9 mouse cellular contexts compared by ENCODE assay signal in the genomic region with DNA sequence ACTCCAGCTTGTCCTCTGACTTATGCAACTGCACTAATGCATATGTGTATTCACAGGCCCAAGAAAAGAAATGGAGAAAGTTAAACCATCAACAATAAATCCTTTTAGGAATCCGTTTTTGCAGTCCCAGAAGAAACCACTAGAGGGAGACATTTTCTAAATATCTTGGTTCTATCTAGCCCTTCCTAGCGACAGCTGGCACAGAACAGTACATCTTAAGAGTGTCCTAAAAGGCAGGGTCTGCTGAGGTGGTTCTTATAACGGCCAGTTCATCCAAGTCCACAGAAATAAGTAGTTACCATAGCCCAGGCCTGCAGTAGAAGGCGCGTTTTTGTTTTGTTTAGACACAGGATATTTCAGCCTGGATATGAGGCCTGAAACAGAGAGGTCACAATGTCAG. TPM values are rescaled to one million over a fixed set of nuclear protein-coding genes. Genes with fewer than 3 reads are reported as not detected.
A peak's percentile ranks its signal among the peaks of the same experiment; 100 is the strongest.
DNase-seq lines count a peak whose midpoint lies in the region; ATAC-seq and TF ChIP-seq lines count a peak whose summit lies in the region.
"Had no signal": no experiment of that assay in that cellular context is flagged by ENCODE, and none has a peak within 500 bp of the region (broad histone marks: within the 10 kb centered on the region; RNA-seq: fewer than 3 reads in every experiment).

No protein-coding gene starts in this region.

- ATAC-seq in hindbrain, embryonic 13.5 days (ENCODE audit: low FRiP score): no peak
- no peak for ATAC-seq in midbrain, embryonic 14.5 days (ENCODE audit: low FRiP score, low TSS enrichment)

- H3K9me3 ChIP-seq in hindbrain, embryonic 10.5 days: no peaks in the 10 kb centered on the region
- H3K9me3 ChIP-seq in hindbrain, embryonic 13.5 days: no peaks in the 10 kb centered on the region
- H3K9me3 ChIP-seq in midbrain, embryonic 14.5 days (ENCODE audit: control insufficient read depth, low read length): no peaks in the 10 kb centered on the region
- H3K9me3 ChIP-seq: neural tube, embryonic 12.5 days had no signal

- 24% methylated on average over 5 of the region's 5 CpGs for WGBS in hindbrain, embryonic 10.5 days
- 18% methylated on average over 5 of the region's 5 CpGs for WGBS in hindbrain, embryonic 13.5 days
- 12% methylated on average over 5 of the region's 5 CpGs for whole genome bisulfite sequencing in cerebellum, adult 2 months
- WGBS in midbrain, embryonic 14.5 days: 22% methylated on average over 5 of the region's 5 CpGs

- H3K4me2 ChIP-seq in hindbrain, embryonic 13.5 days: no peak overlapping the region
- no peak overlapping the region for H3K4me2 ChIP-seq in midbrain, embryonic 14.5 days (ENCODE audit: low read length)
- H3K4me2 ChIP-seq: neural tube, embryonic 12.5 days had no signal

- DNase-seq in hindbrain, embryonic 10.5 days (ENCODE audit: low spot score): peak; percentile 5
- DNase-seq in thymus, postnatal 0 days (ENCODE audit: low spot score): peak; percentile 58
- no peak for DNase-seq in thymus, postnatal 25 days
- peak; percentile 12 to 35 for DNase-seq in cerebellum, adult 2 months
- DNase-seq in induced T-regulatory cell, adult 2 months (ENCODE audit: low read depth): peak; percentile 74
- DNase-seq in midbrain, embryonic 14.5 days: peak; percentile 87
- DNase-seq in yolk sac, embryonic 10.5 days (ENCODE audit: low spot score): no peak

- no peak for TF ChIP-seq POLR2A in cerebellum, adult 2 months (IDR thresholded peaks at IDR 0.05; ENCODE audit: borderline replicate concordance, insufficient read depth, low read length)

- H3K4me1 ChIP-seq in hindbrain, embryonic 10.5 days (replicated peaks): no peaks in the 10 kb centered on the region
- no peaks in the 10 kb centered on the region for H3K4me1 ChIP-seq in hindbrain, embryonic 13.5 days (replicated peaks)
- H3K4me1 ChIP-seq in cerebellum, adult 2 months (ENCODE audit: control insufficient read depth, insufficient read depth, low read length): no peaks in the 10 kb centered on the region
- no peaks in the 10 kb centered on the region for H3K4me1 ChIP-seq in midbrain, embryonic 14.5 days (ENCODE audit: control insufficient read depth, insufficient read depth, low read length)
- H3K4me1 ChIP-seq: neural tube, embryonic 12.5 days had no signal

- no peaks in the 10 kb centered on the region for H3K27me3 ChIP-seq in hindbrain, embryonic 10.5 days (ENCODE audit: insufficient read depth, poor library complexity, severe bottlenecking)
- no peaks in the 10 kb centered on the region for H3K27me3 ChIP-seq in hindbrain, embryonic 13.5 days
- H3K27me3 ChIP-seq in cerebellum, adult 2 months (ENCODE audit: control insufficient read depth, insufficient read depth, low read length): no peaks in the 10 kb centered on the region
- no peaks in the 10 kb centered on the region for H3K27me3 ChIP-seq in midbrain, embryonic 14.5 days (ENCODE audit: control insufficient read depth, insufficient read depth, low read length)
- H3K27me3 ChIP-seq: neural tube, embryonic 12.5 days had no signal

- H3K27ac ChIP-seq in hindbrain, embryonic 10.5 days: no peak overlapping the region
- H3K27ac ChIP-seq in hindbrain, embryonic 13.5 days: no peak overlapping the region
- no peak overlapping the region for H3K27ac ChIP-seq in cerebellum, adult 2 months (ENCODE audit: insufficient read depth, low read length)
- no peak overlapping the region for H3K27ac ChIP-seq in midbrain, embryonic 14.5 days (replicated peaks; ENCODE audit: low read depth, low read length)
- H3K27ac ChIP-seq: neural tube, embryonic 12.5 days had no signal

- H3K36me3 ChIP-seq in hindbrain, embryonic 10.5 days: no peaks in the 10 kb centered on the region
- no peaks in the 10 kb centered on the region for H3K36me3 ChIP-seq in hindbrain, embryonic 13.5 days
- no peaks in the 10 kb centered on the region for H3K36me3 ChIP-seq in midbrain, embryonic 14.5 days (ENCODE audit: control insufficient read depth, insufficient read depth, low read length)
- H3K36me3 ChIP-seq: neural tube, embryonic 12.5 days had no signal

- H3K4me3 ChIP-seq in hindbrain, embryonic 10.5 days: no peak overlapping the region
- H3K4me3 ChIP-seq in hindbrain, embryonic 13.5 days: no peak overlapping the region
- H3K4me3 ChIP-seq in cerebellum, adult 2 months (replicated peaks; ENCODE audit: insufficient read depth, low read depth, low read length): no peak overlapping the region
- no peak overlapping the region for H3K4me3 ChIP-seq in midbrain, embryonic 14.5 days (replicated peaks; ENCODE audit: low read depth, low read length)
- H3K4me3 ChIP-seq: neural tube, embryonic 12.5 days had no signal

- 0 out of 2 replicates have a peak, but pooled peaks have one; percentile 7 for TF ChIP-seq CTCF in cerebellum, adult 2 months (IDR thresholded peaks at IDR 0.05; ENCODE audit: borderline replicate concordance, insufficient read depth, low read depth, low read length)

- no peak overlapping the region for H3K9ac ChIP-seq in hindbrain, embryonic 13.5 days
- H3K9ac ChIP-seq in midbrain, embryonic 14.5 days (replicated peaks; ENCODE audit: low read length): no peak overlapping the region
- H3K9ac ChIP-seq: neural tube, embryonic 12.5 days had no signal

RNA-seq across cellular contexts. Expression of gene Timm8a1, which starts 9.2 kb away (rescaled TPM):
- polyA plus RNA-seq in hindbrain, embryonic 10.5 days (2016; fragmentation: Nextera tagmentation; extraction: Ambion mirVana): 70.6 and 100 TPM in 2 replicates
- 45.1 and 46.5 TPM in 2 replicates for polyA plus RNA-seq in hindbrain, embryonic 13.5 days (2015; fragmentation: Nextera tagmentation; extraction: Ambion mirVana)
- 90.1 and 104 TPM in 2 replicates for polyA plus RNA-seq in thymus, postnatal 0 days (2015; fragmentation: Nextera tagmentation; extraction: Ambion mirVana)
- polyA plus RNA-seq in cerebellum, adult 2 months (2012; rRNA removed): 17.5 and 18.9 TPM in 2 replicates
- 41.4 and 47.1 TPM in 2 replicates for polyA plus RNA-seq in midbrain, embryonic 14.5 days (2014; fragmentation: Nextera tagmentation; extraction: Ambion mirVana)

RNA-seq across cellular contexts. Expression of gene Btk, which starts 32.5 kb away (rescaled TPM):
- 1.2 and 2.2 TPM in 2 replicates for polyA plus RNA-seq in hindbrain, embryonic 10.5 days (2016; fragmentation: Nextera tagmentation; extraction: Ambion mirVana)
- 0.63 and 1.1 TPM in 2 replicates for polyA plus RNA-seq in hindbrain, embryonic 13.5 days (2015; fragmentation: Nextera tagmentation; extraction: Ambion mirVana)
- polyA plus RNA-seq in thymus, postnatal 0 days (2015; fragmentation: Nextera tagmentation; extraction: Ambion mirVana): 3.5 and 4.1 TPM in 2 replicates
- 0.44 and 0.51 TPM in 2 replicates for polyA plus RNA-seq in cerebellum, adult 2 months (2012; rRNA removed)
- polyA plus RNA-seq in midbrain, embryonic 14.5 days (2014; fragmentation: Nextera tagmentation; extraction: Ambion mirVana): 0.26 TPM in 1 of 2 replicates, not detected in the other

RNA-seq across cellular contexts. Expression of gene Rpl36a, which starts 34.6 kb away (rescaled TPM):
- polyA plus RNA-seq in hindbrain, embryonic 10.5 days (2016; fragmentation: Nextera tagmentation; extraction: Ambion mirVana): 271 and 325 TPM in 2 replicates
- 223 and 238 TPM in 2 replicates for polyA plus RNA-seq in hindbrain, embryonic 13.5 days (2015; fragmentation: Nextera tagmentation; extraction: Ambion mirVana)
- polyA plus RNA-seq in thymus, postnatal 0 days (2015; fragmentation: Nextera tagmentation; extraction: Ambion mirVana): 605 and 639 TPM in 2 replicates
- 426 and 451 TPM in 2 replicates for polyA plus RNA-seq in cerebellum, adult 2 months (2012; rRNA removed)
- polyA plus RNA-seq in midbrain, embryonic 14.5 days (2014; fragmentation: Nextera tagmentation; extraction: Ambion mirVana): 207 and 220 TPM in 2 replicates

RNA-seq across cellular contexts. Expression of gene Gla, which starts 50.0 kb away (rescaled TPM):
- 4.9 and 6.2 TPM in 2 replicates for polyA plus RNA-seq in hindbrain, embryonic 10.5 days (2016; fragmentation: Nextera tagmentation; extraction: Ambion mirVana)
- 3.1 and 3.5 TPM in 2 replicates for polyA plus RNA-seq in hindbrain, embryonic 13.5 days (2015; fragmentation: Nextera tagmentation; extraction: Ambion mirVana)
- polyA plus RNA-seq in thymus, postnatal 0 days (2015; fragmentation: Nextera tagmentation; extraction: Ambion mirVana): 4.9 and 7.1 TPM in 2 replicates
- polyA plus RNA-seq in cerebellum, adult 2 months (2012; rRNA removed): 8.7 and 9.5 TPM in 2 replicates
- polyA plus RNA-seq in midbrain, embryonic 14.5 days (2014; fragmentation: Nextera tagmentation; extraction: Ambion mirVana): 1.6 and 1.9 TPM in 2 replicates

RNA-seq across cellular contexts. Expression of gene Hnrnph2, which starts 50.1 kb away (rescaled TPM):
- polyA plus RNA-seq in hindbrain, embryonic 10.5 days (2016; fragmentation: Nextera tagmentation; extraction: Ambion mirVana): 164 and 210 TPM in 2 replicates
- 170 TPM in 2 replicates for polyA plus RNA-seq in hindbrain, embryonic 13.5 days (2015; fragmentation: Nextera tagmentation; extraction: Ambion mirVana)
- 123 and 128 TPM in 2 replicates for polyA plus RNA-seq in thymus, postnatal 0 days (2015; fragmentation: Nextera tagmentation; extraction: Ambion mirVana)
- polyA plus RNA-seq in cerebellum, adult 2 months (2012; rRNA removed): 104 and 107 TPM in 2 replicates
- 92.3 and 106 TPM in 2 replicates for polyA plus RNA-seq in midbrain, embryonic 14.5 days (2014; fragmentation: Nextera tagmentation; extraction: Ambion mirVana)

Comparison
In these comparisons a context has a peak if more than half of its experiments do, and no peak if none do; other contexts are left out.
1. DNase-seq: peak in hindbrain, embryonic 10.5 days (single experiment), thymus, postnatal 0 days (single experiment), cerebellum, adult 2 months (2 of 2), induced T-regulatory cell, adult 2 months (single experiment) and midbrain, embryonic 14.5 days (single experiment); none in thymus, postnatal 25 days (single experiment) and yolk sac, embryonic 10.5 days (single experiment).